Mouse (Mus musculus) heart, embryonic 16.5 days (tissue): ENCODE data around the gene Chchd10. TPM values are rescaled to one million over a fixed set of nuclear protein-coding genes. Genes with fewer than 3 reads are reported as not detected.

Experiments
- ATAC-seq: fragments of 200-750 bp; cut with Nextera tagmentation; replicated peaks from 2 replicates; pipeline ENCODE4 v1.8.0; 2017; ENCODE audit warnings: moderate number of reproducible peaks; ENCODE audit not compliant: insufficient read depth, low FRiP score; ENCODE audit errors: extremely low read depth
- H3K27ac ChIP-seq: fragments of 300-500 bp; sonication (generic); 2 replicates; pipeline ENCODE4 v1.5.1; 2014; ENCODE audit warnings: mild to moderate bottlenecking, low read length, control low read depth, moderate library complexity
- H3K27me3 ChIP-seq: fragments of 300-500 bp; sonication (generic); 2 replicates; pipeline ENCODE4 v1.6.1; 2014; ENCODE audit warnings: low read length, mixed read lengths; ENCODE audit not compliant: control insufficient read depth, insufficient read depth
- H3K36me3 ChIP-seq: fragments of 300-500 bp; sonication (generic); 2 replicates; pipeline ENCODE4 v1.6.1; 2014; ENCODE audit not compliant: control insufficient read depth, insufficient read depth
- H3K4me1 ChIP-seq: fragments of 300-500 bp; sonication (generic); 2 replicates; pipeline ENCODE4 v1.6.1; 2014; ENCODE audit warnings: low read length, mixed read lengths; ENCODE audit not compliant: control insufficient read depth, insufficient read depth
- H3K4me2 ChIP-seq: fragments of 300-500 bp; sonication (generic); 2 replicates; pipeline ENCODE4 v1.6.1; 2014; ENCODE audit warnings: low read depth, mild to moderate bottlenecking, control low read depth, low read length
- H3K4me3 ChIP-seq: fragments of 300-500 bp; sonication (generic); 2 replicates; pipeline ENCODE4 v1.5.1; 2014; ENCODE audit warnings: mild to moderate bottlenecking, control low read depth, low read length
- H3K9ac ChIP-seq: fragments of 300-500 bp; sonication (generic); 2 replicates; pipeline ENCODE4 v1.6.1; 2014; ENCODE audit warnings: low read length, control low read depth
- H3K9me3 ChIP-seq: fragments of 300-500 bp; sonication (generic); replicated peaks from 2 replicates; pipeline ENCODE4 v1.6.1; 2016; ENCODE audit warnings: low read length; ENCODE audit not compliant: control insufficient read depth
- WGBS: fragments of 180-500 bp; shearing (Covaris S2); extraction: QIAGEN DNeasy Blood & Tissue Kit; methylation state at CpG from one replicate; pipeline ENCODE4 v1.1.7; 2014; 5-methylcytosine and 5-hydroxymethylcytosine counted together
- polyA plus RNA-seq: library from polyadenylated mRNA; unstranded; fragments of >200 nt; fragmentation: Nextera tagmentation; extraction: Ambion mirVana; gene quantifications from 2 replicates; pipeline ENCODE4 v1.2.1, GENCODE M21; 2015

Gene Chchd10
- polyA plus RNA-seq, 1 experiment from 2014 or later: 655 TPM

- no peak for ATAC-seq
- Histone ChIP-seq H3K4me3 (no peak overlapping the region), H3K4me2 (peak overlapping the region; percentile 80), H3K27ac (peak overlapping the region; percentile 87; the same call in 1 of the 2 replicates), H3K9me3 (no peaks in the 10 kb centered on the region), H3K36me3 (no peaks in the 10 kb centered on the region), H3K27me3 (peaks cover 4% of the 10 kb centered on the region), H3K9ac (peak overlapping the region; percentile 84; the same call in 1 of the 2 replicates), H3K4me1 (peaks cover 36% of the 10 kb centered on the region)
- WGBS: 71% methylated on average over 1 of the region's 1 CpGs
Observed at GRCm38 (mm10) chr10:75934991-75935390, 2.1 kb downstream of the Chchd10 start.

DNA sequence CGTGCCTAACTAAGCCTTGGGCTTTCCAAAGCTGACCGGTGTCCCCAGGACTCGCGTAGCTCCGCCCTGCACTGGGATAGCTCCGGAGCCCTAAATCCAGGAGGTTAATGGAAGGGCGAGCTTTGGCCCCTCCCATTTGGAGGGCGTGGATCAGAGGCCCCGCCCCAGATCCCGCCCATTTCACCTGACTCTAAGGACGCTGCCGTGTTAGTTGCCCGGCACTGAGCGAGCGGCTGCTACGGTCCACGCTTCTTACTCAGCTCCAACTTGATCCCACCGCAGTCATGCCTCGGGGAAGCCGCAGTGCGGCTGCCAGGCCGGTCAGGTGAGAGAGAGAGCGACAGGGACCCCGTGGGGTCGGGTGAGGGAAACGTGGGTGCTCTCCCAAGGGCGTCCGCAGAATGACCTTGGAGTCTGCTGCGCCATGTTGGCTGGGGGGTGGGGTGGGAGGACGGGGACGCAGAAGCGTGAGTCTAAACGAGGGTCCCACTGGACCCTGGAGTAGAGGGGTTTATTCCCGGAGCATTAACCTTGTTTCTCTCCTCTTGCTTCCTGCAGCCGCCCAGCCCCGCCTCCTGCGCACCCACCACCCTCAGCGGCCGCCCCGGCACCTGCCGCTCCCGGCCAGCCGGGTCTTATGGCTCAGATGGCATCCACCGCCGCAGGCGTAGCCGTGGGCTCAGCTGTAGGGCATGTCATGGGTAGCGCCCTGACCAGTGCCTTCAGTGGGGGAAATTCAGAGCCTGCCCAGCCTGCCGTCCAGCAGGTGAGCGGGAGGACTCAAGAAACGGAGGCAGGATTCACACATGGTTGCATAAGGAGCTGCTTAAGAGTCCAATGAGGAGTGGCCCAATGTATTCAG, 3.0 kb downstream of the Chchd10 start, which contains the start of gene Mmp11:
Gene Mmp11 (minus strand): TSS at position 817 of the 862 bp plus-strand sequence.
- peak within 1 kb of the TSS; percentile 84 for H3K9ac ChIP-seq
- peak within 1 kb of the TSS; percentile 60 for H3K4me3 ChIP-seq
- peak within 1 kb of the TSS; percentile 80 for H3K4me2 ChIP-seq
- no peaks in the 10 kb centered on the region for H3K9me3 ChIP-seq
- 2% methylated on average over 51 of the region's 51 CpGs for WGBS
- peaks cover 27% of the 10 kb centered on the region for H3K4me1 ChIP-seq
- peak; percentile 84 for ATAC-seq
- peak within 1 kb of the TSS; percentile 87 for H3K27ac ChIP-seq
- no peaks in the 10 kb centered on the region for H3K36me3 ChIP-seq
- H3K27me3 ChIP-seq: peaks cover 4% of the 10 kb centered on the region

GRCm38 (mm10) chr10:75936909-75937667, 4.2 kb downstream of the Chchd10 start:
- H3K36me3 ChIP-seq: no peaks in the 10 kb centered on the region
- no peak for ATAC-seq
- peak overlapping the region; percentile 11; the same call in 1 of the 2 replicates for H3K27ac ChIP-seq
- no peaks in the 10 kb centered on the region for H3K9me3 ChIP-seq
- peaks cover 20% of the 10 kb centered on the region for H3K4me1 ChIP-seq
- 35% methylated on average over 18 of the region's 18 CpGs for WGBS
- peak overlapping the region; percentile 84 for H3K9ac ChIP-seq
- H3K4me3 ChIP-seq: peak overlapping the region; percentile 60
- peak overlapping the region; percentile 80 for H3K4me2 ChIP-seq
- no peaks in the 10 kb centered on the region for H3K27me3 ChIP-seq

DNA sequence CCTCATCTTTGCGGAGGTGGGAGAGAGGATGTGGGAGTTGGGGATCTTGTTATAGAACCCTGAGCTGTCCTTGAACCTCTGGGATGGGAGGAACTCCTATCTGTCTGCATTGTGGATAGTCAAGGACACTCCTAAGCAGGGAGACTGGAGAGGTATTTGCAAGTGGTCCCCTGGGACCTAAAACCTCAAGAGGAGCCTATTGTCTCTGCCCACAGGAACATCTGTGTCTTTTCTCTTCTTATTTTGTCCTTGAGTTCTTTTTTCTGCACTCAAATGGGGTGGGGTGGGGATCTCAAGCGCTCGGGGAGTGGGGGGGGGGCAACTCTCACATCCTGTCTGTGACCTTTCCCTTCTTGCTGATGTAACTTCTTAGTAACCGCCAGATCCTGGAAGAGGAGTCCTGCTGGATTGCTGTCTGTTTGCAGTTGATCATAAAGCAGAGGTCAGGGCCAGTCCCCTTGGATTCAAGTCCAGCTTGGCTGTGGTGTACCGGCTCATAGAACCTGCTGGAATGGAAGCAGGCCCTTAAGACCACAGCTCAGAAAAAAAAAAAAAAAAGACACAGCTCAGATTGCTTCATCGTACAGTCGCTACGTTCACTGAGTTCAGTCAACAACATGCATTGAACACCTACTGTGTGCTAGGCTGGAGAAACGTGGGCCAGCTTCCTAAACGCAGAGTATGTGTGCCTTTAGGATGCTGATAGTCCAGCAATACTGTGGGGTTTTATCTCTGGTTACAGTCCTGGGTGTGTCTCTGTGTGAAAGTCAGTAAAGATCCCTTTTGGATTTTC, 5.1 kb downstream of the Chchd10 start:
- peak overlapping the region; percentile 80 for H3K4me2 ChIP-seq
- H3K27ac ChIP-seq: no peak overlapping the region
- no peak for ATAC-seq
- no peaks in the 10 kb centered on the region for H3K27me3 ChIP-seq
- H3K9me3 ChIP-seq: no peaks in the 10 kb centered on the region
- 54% methylated on average over 10 of the region's 10 CpGs for WGBS
- H3K36me3 ChIP-seq: no peaks in the 10 kb centered on the region
- H3K4me1 ChIP-seq: peaks cover 15% of the 10 kb centered on the region
- 0 out of 2 replicates have a peak overlapping the region, but pooled peaks have one; percentile 7 for H3K9ac ChIP-seq
- H3K4me3 ChIP-seq: peak overlapping the region; percentile 60

DNA sequence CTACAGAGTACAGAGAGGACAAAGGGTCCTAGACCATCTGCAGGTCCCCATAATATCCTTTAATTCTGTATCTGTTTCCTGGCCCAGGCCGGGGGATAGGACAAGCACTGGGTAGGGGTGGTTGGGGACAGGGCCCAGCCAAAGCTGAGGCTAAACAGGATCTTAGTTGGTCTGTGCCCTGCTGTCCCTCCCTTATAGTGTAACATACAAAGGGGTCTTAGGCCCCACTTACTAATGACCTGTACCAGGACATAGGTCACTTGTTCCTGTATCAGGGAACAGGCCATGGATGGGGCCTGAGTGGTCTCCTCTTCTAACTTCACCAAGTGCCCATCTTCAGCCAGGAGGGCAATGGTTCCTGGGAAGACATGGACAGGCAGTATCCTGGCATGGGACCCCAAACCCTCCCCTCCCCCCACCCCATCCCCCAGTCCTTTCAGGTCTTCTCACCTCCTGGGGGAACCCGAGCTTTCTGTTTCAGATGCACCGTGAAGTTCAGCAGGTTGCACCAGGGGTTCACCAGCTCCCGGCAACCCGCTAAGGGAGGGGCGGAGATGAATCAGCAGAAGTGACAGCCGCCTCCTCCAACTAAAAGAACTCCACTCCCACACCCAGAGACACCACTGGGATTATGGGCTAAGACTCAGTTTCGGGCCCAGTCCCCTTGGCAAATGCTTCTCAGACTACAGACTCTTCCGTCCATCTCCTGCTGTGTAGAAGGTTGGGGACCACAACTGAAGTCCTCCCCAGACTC, 6.7 kb downstream of the Chchd10 start:
- H3K4me3 ChIP-seq: no peak overlapping the region
- peaks cover 17% of the 10 kb centered on the region for H3K4me1 ChIP-seq
- H3K9ac ChIP-seq: no peak overlapping the region
- 50% methylated on average over 9 of the region's 9 CpGs for WGBS
- no peaks in the 10 kb centered on the region for H3K27me3 ChIP-seq
- ATAC-seq: no peak
- H3K36me3 ChIP-seq: no peaks in the 10 kb centered on the region
- H3K27ac ChIP-seq: no peak overlapping the region
- H3K9me3 ChIP-seq: no peaks in the 10 kb centered on the region
- no peak overlapping the region for H3K4me2 ChIP-seq

DNA sequence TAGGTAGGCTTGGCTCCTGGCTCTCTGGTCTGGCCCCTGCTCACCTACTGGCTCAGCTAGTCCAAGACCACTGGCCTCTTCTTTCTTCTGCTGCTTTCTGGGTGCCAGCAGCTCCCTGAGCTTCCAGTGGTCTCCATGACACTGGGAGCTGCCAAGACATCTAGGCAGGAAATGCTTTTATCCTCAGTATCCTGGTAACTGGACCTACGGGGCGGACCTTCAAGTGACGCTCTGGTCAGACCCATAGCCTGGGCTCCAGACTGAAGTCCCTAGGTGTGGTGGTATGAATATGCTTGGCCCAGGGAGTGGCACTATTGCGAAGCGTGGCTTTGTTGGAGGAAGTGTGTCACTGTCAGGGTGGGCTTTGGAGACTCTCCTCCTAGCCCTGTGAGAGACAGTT, 7.6 kb downstream of the Chchd10 start, which contains the start of gene Gm867:
Gene Gm867 (minus strand): TSS at position 153 of the 400 bp plus-strand sequence.
- Histone ChIP-seq H3K9ac (no peak within 1 kb of the TSS), H3K36me3 (no peaks in the 10 kb centered on the region), H3K9me3 (no peaks in the 10 kb centered on the region), H3K27me3 (no peaks in the 10 kb centered on the region), H3K4me3 (no peak within 1 kb of the TSS), H3K4me1 (peaks cover 14% of the 10 kb centered on the region), H3K27ac (no peak within 1 kb of the TSS), H3K4me2 (no peak within 1 kb of the TSS)
- WGBS: 73% methylated on average over 5 of the region's 5 CpGs
- ATAC-seq: no peak

- H3K4me2 ChIP-seq: no peak overlapping the region
- peaks cover 14% of the 10 kb centered on the region for H3K4me1 ChIP-seq
- 70% methylated on average over 9 of the region's 9 CpGs for WGBS
- H3K4me3 ChIP-seq: no peak overlapping the region
- no peak for ATAC-seq
- no peaks in the 10 kb centered on the region for H3K27me3 ChIP-seq
- no peak overlapping the region for H3K27ac ChIP-seq
- H3K36me3 ChIP-seq: no peaks in the 10 kb centered on the region
- H3K9ac ChIP-seq: no peak overlapping the region
- H3K9me3 ChIP-seq: no peaks in the 10 kb centered on the region
Observed at GRCm38 (mm10) chr10:75941042-75941824, 8.3 kb downstream of the Chchd10 start.
